Mouse (Mus musculus) stomach, postnatal 0 days (tissue): Measurements from ENCODE around the gene Nudt17.

ENCODE experiments used
- CTCF ChIP-seq: IDR thresholded peaks from 2 replicates; pipeline ENCODE4 v1.5.1; 2016; ENCODE audit warnings: antibody characterized with exemption, low read depth, mild to moderate bottlenecking, moderate library complexity
- EP300 ChIP-seq: optimal IDR thresholded peaks from 2 replicates; pipeline ENCODE3; 2016; ENCODE audit warnings: antibody characterized with exemption

DNA sequence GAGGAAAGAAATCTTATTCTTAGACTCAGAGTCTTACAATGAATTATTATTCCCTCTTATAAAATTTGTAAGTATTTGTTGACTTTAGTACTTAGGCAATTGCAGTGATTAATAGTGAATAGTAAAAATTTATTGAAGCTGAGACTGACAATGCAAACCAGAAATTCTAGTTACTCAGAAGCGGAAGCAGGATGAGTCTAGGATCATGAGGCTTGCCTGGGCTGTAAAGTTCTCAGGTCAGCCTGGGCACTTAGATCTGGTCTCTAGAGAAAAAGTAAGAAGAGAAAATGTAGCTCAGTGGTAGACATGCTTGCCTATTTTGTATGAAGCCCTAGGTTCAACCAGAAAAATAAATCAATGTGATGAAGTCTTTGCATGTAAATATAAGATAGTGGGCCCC lies 47.6 kb upstream of the Nudt17 start:
- TF ChIP-seq CTCF, result no peak
- no peak for TF ChIP-seq EP300
